Mouse (Mus musculus): Measurements from ENCODE around the gene Pigyl. TPM values are rescaled to one million over a fixed set of nuclear protein-coding genes. Genes with fewer than 3 reads are reported as not detected.

Gene Pigyl
- 38.8 and 41.8 TPM in 2 replicates for polyA plus RNA-seq (2012; ENCODE audit: low replicate concordance)

DNA sequence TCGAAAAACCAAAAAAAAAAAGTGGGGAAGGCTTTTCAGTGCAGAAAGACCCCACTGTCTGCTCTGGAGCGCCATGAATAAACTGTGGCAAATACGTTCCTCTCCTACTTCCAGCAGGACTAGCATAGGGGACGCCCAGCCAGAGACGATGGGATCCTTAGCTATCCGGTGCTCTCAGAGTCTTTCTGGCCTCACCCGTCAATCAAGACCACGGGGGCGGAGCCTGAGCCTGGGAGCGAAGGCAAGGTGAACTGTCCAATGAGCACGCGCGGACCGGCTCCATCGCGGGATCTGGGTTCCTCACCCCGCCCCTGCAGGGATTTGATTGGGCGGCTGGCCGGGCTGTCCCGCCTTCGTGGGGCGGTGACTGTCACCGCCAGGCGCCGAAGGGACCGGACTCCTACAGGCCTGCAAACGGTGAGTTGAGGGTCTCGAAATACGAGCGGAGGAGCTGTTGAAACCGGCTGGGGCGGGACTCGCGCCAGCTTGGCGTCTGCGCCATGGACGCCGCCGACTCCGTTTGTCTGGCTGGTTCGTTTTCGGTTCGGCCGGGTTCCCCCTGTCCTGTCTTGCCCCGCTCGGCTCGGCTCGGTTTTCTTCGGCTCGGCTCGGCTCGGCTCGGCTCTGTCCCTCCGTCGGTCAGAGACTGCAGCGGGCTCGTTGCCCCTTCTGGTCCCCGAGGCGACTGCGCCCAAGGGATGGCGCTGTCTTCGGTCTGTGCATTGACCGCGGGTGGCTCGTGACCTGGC lies at the start of gene Pigyl:
Gene Pigyl (plus strand): TSS at position 350 of the 749 bp plus-strand sequence.

GRCm38 (mm10) chr9:22116740-22117426 lies 39.8 kb upstream of the Pigyl start, which contains the start of gene Elof1:
Elof1 (minus strand) TSS chr9:22117172.

DNA sequence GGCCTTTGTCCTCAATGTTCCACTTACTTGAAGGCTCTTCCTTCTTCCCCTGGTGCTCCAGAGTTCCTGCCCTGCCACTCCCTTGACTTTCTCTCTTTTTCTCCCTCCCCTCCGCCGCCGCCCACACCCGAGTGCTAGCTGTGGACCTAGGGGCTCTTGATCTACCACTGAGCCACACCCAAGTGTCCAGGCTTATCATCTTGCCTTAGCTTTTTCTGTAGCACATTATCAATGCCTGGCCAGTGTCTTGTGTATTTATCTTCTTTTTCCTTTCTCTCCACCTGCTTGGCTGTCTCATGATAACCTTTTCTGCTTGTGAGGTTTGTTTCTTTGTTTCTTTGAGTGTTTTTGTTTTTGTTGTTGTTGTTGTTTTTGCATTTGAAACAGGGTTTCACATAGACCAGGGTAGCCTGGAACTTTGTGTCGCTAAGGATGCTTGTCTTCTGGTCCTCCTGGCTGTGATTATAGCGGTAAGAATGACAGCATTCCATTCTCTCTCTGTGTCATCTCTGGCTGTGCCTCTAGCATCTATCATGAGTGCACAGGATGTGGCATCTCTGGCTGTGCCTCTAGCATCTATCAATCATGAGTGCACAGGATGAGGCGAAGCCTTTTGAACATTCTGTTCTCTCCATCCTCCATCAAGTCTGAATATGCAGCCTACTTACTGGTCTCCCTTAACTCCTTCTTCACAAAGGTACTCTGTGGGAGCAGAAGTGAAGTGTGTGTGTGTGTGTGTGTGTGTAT lies 20.8 kb upstream of the Pigyl start, which contains the start of gene Acp5:
Gene Acp5 (minus strand): TSS at position 68 of the 747 bp plus-strand sequence.

GRCm38 (mm10) chr9:22188025-22188611 lies 31.5 kb downstream of the Pigyl start, which contains the start of gene Zfp872:
Zfp872 (plus strand) TSS chr9:22188090.

Other genes with a start within 250 kb of the Pigyl start
- 2.8 and 3.1 TPM in 2 replicates for gene Rab3d, start 238.7 kb upstream of the Pigyl start, polyA plus RNA-seq (2012; ENCODE audit: low replicate concordance)
- 0.15 and 0.30 TPM in 2 replicates for gene Ccdc159, start 229.4 kb upstream of the Pigyl start, polyA plus RNA-seq (2012; ENCODE audit: low replicate concordance)
- gene Tmem205, start 229.3 kb upstream of the Pigyl start, polyA plus RNA-seq (2012; ENCODE audit: low replicate concordance) = 7.7 and 9.7 TPM in 2 replicates
- gene Plppr2, start 219.8 kb upstream of the Pigyl start, polyA plus RNA-seq (2012; ENCODE audit: low replicate concordance) = 2.7 and 3.5 TPM in 2 replicates
- gene Swsap1, start 201.1 kb upstream of the Pigyl start, polyA plus RNA-seq (2012; ENCODE audit: low replicate concordance) = 5.8 and 8.2 TPM in 2 replicates
- gene Epor, start 193.3 kb upstream of the Pigyl start, polyA plus RNA-seq (2012; ENCODE audit: low replicate concordance) = 411 and 740 TPM in 2 replicates
- gene Rgl3, start 167.4 kb upstream of the Pigyl start, polyA plus RNA-seq (2012; ENCODE audit: low replicate concordance) = 3.8 and 4.2 TPM in 2 replicates
- not detected in 2 replicates for gene Ccdc151, start 154.2 kb upstream of the Pigyl start, polyA plus RNA-seq (2012; ENCODE audit: low replicate concordance)
- gene Prkcsh, start 154.0 kb upstream of the Pigyl start, polyA plus RNA-seq (2012; ENCODE audit: low replicate concordance) = 89.7 and 142 TPM in 2 replicates
- gene Elavl3, start 104.8 kb upstream of the Pigyl start, polyA plus RNA-seq (2012; ENCODE audit: low replicate concordance) = 0.05 TPM in 1 of 2 replicates, not detected in the other
- not detected in 2 replicates for gene Gm49318, start 85.6 kb upstream of the Pigyl start, polyA plus RNA-seq (2012; ENCODE audit: low replicate concordance)
- gene Zfp653, start 85.5 kb upstream of the Pigyl start, polyA plus RNA-seq (2012; ENCODE audit: low replicate concordance) = 19.9 and 36.2 TPM in 2 replicates
- 15.6 and 32.9 TPM in 2 replicates for gene Ecsit, start 71.4 kb upstream of the Pigyl start, polyA plus RNA-seq (2012; ENCODE audit: low replicate concordance)
- gene Cnn1, start 57.6 kb upstream of the Pigyl start, polyA plus RNA-seq (2012; ENCODE audit: low replicate concordance) = not detected in 2 replicates
- 20.8 and 209 TPM in 2 replicates for gene Elof1, start 39.7 kb upstream of the Pigyl start, polyA plus RNA-seq (2012; ENCODE audit: low replicate concordance)
- gene Acp5, start 21.1 kb upstream of the Pigyl start, polyA plus RNA-seq (2012; ENCODE audit: low replicate concordance) = 101 and 225 TPM in 2 replicates
- gene Zfp872, start 31.2 kb downstream of the Pigyl start, polyA plus RNA-seq (2012; ENCODE audit: low replicate concordance) = not detected in 2 replicates
- gene Zfp809, start 68.9 kb downstream of the Pigyl start, polyA plus RNA-seq (2012; ENCODE audit: low replicate concordance) = 4.1 and 5.4 TPM in 2 replicates
- 0.12 and 0.36 TPM in 2 replicates for gene Zfp599, start 103.0 kb downstream of the Pigyl start, polyA plus RNA-seq (2012; ENCODE audit: low replicate concordance)
- gene Zfp810, start 150.8 kb downstream of the Pigyl start, polyA plus RNA-seq (2012; ENCODE audit: low replicate concordance) = 2.2 and 2.7 TPM in 2 replicates
- 5.3 and 11.7 TPM in 2 replicates for gene Anln, start 232.3 kb downstream of the Pigyl start, polyA plus RNA-seq (2012; ENCODE audit: low replicate concordance)